Mouse (Mus musculus): ENCODE measurements around the gene Bcl11a. TPM values are rescaled to one million over a fixed set of nuclear protein-coding genes. Genes with fewer than 3 reads are reported as not detected.

Bcl11a gene
- polyA plus RNA-seq, 1 experiment from 2014 or later: 15.0 TPM

DNA sequence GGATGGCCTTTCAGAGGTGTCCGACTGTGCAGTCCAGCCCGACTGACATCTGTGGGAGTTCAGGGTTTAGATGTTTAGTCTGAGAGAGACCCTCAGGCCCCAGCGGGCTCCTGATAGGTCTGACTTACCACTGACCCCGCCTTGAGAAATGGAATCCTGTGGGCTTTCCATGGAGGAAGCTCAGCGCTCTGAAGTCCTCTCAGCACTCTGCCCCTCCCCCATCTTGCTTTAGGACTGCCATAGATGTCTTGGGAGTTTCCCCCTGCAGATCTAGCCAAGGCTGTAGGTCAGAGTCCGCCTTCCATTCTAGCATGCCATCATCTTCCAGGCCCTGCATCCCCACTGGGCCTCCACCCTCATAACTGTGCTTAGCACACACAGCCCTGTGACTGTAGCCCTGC, 131.1 kb downstream of the Bcl11a start:
- H3K9ac ChIP-seq (ENCODE audit: low read length): no peak overlapping the region
- no peak overlapping the region for H3K27ac ChIP-seq (ENCODE audit: low read length)
- H3K36me3 ChIP-seq (ENCODE audit: control insufficient read depth, insufficient read depth): no peaks in the 10 kb centered on the region
- no peak overlapping the region for H3K4me3 ChIP-seq (ENCODE audit: low read length)
- H3K27me3 ChIP-seq (ENCODE audit: control insufficient read depth, insufficient read depth, low read length): no peaks in the 10 kb centered on the region
- H3K4me1 ChIP-seq (ENCODE audit: control insufficient read depth, insufficient read depth, low read length): peaks cover 4% of the 10 kb centered on the region
- H3K4me2 ChIP-seq (ENCODE audit: low read depth, low read length): no peak overlapping the region
- ATAC-seq (replicated peaks; ENCODE audit: extremely low read depth, insufficient read depth, low FRiP score): no peak
- H3K9me3 ChIP-seq (replicated peaks; ENCODE audit: control insufficient read depth, low read length): no peaks in the 10 kb centered on the region
- WGBS: 29% methylated on average over 6 of the region's 6 CpGs

DNA sequence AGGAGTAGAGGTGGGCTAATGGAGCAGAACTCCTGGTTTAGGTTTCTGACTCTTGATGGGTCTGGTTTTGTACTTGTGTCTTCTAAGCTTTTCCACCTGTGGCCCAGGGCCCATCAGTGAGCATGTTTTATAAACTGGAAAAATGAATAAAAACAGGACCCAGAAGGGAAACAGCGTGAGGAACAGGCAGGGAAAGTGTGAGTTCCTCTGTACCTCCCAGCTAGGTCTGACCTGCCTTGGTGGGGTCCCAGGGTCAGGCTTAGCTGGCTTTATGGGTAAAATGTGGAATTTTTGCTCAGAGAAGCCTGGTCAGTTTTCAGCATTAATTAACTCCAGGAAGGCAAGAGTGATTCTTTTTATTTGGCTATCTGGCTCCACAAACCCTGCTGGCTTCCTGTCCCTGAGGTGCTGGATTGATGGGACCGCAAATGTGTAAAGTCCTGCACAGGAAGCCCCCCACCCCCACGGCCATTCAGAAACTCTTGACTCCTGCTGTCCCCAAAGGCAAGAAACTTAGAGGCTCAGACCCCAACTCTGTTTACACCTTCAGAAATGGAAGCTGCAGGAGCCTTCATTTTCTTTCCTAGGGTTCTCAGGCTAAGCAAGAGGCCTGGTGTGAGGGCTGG, 136.8 kb downstream of the Bcl11a start:
- Histone ChIP-seq H3K9ac (ENCODE audit: low read length) (no peak overlapping the region), H3K9me3 (replicated peaks; ENCODE audit: control insufficient read depth, low read length) (no peaks in the 10 kb centered on the region), H3K4me3 (ENCODE audit: low read length) (no peak overlapping the region), H3K27ac (ENCODE audit: low read length) (no peak overlapping the region), H3K36me3 (ENCODE audit: control insufficient read depth, insufficient read depth) (no peaks in the 10 kb centered on the region), H3K27me3 (ENCODE audit: control insufficient read depth, insufficient read depth, low read length) (no peaks in the 10 kb centered on the region), H3K4me2 (ENCODE audit: low read depth, low read length) (no peak overlapping the region), H3K4me1 (ENCODE audit: control insufficient read depth, insufficient read depth, low read length) (no peaks in the 10 kb centered on the region; the same call in 1 of the 2 replicates)
- WGBS: 63% methylated on average over 3 of the region's 3 CpGs
- no peak for ATAC-seq (replicated peaks; ENCODE audit: extremely low read depth, insufficient read depth, low FRiP score)

DNA sequence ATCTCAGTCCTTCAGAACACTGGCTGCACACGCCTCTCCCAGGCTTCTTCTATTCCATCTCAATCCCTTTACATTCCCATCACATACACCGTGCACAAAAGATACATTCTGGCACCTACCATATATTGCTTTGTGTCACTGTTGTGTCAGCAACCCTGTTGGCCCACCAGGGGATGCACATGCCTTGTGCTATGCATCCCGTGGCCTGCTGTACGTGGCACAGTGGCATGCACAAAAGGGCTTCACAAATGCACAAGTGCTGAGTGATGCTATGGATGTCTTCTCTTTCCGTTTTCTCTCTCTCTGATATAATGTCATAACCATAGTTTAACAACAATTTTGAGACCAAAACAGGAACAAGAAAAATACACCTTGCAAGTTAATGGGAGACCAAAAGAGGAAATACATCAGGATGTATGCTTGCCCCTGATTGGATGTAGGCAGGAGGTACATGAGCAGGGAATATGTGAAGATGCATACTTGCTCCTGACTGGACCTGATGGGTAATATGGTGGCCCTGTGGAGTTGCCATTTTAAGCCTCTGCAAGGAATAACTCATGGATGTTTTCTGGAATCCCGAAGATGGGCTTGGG, 140.0 kb downstream of the Bcl11a start:
- H3K27ac ChIP-seq (ENCODE audit: low read length): no peak overlapping the region
- no peaks in the 10 kb centered on the region for H3K9me3 ChIP-seq (replicated peaks; ENCODE audit: control insufficient read depth, low read length)
- 88% methylated on average over 6 of the region's 6 CpGs for WGBS
- H3K36me3 ChIP-seq (ENCODE audit: control insufficient read depth, insufficient read depth): no peaks in the 10 kb centered on the region
- H3K4me1 ChIP-seq (ENCODE audit: control insufficient read depth, insufficient read depth, low read length): no peaks in the 10 kb centered on the region; the same call in 1 of the 2 replicates
- H3K4me2 ChIP-seq (ENCODE audit: low read depth, low read length): no peak overlapping the region
- no peaks in the 10 kb centered on the region for H3K27me3 ChIP-seq (ENCODE audit: control insufficient read depth, insufficient read depth, low read length)
- no peak overlapping the region for H3K4me3 ChIP-seq (ENCODE audit: low read length)
- no peak overlapping the region for H3K9ac ChIP-seq (ENCODE audit: low read length)
- ATAC-seq (replicated peaks; ENCODE audit: extremely low read depth, insufficient read depth, low FRiP score): no peak

GRCm38 (mm10) chr11:24221601-24222307, 143.9 kb downstream of the Bcl11a start:
- Histone ChIP-seq H3K9ac (ENCODE audit: low read length) (no peak overlapping the region), H3K27ac (ENCODE audit: low read length) (no peak overlapping the region), H3K4me1 (ENCODE audit: control insufficient read depth, insufficient read depth, low read length) (no peaks in the 10 kb centered on the region), H3K4me3 (ENCODE audit: low read length) (no peak overlapping the region), H3K27me3 (ENCODE audit: control insufficient read depth, insufficient read depth, low read length) (no peaks in the 10 kb centered on the region), H3K9me3 (replicated peaks; ENCODE audit: control insufficient read depth, low read length) (no peaks in the 10 kb centered on the region), H3K36me3 (ENCODE audit: control insufficient read depth, insufficient read depth) (no peaks in the 10 kb centered on the region), H3K4me2 (ENCODE audit: low read depth, low read length) (no peak overlapping the region)
- no peak for ATAC-seq (replicated peaks; ENCODE audit: extremely low read depth, insufficient read depth, low FRiP score)
- 63% methylated on average over 4 of the region's 4 CpGs for WGBS

Other genes with a start within 250 kb of the Bcl11a start
- gene Papolg, start 182.8 kb upstream of the Bcl11a start, polyA plus RNA-seq (2015; fragmentation: Nextera tagmentation; extraction: Ambion mirVana): 9.1 and 9.5 TPM in 2 replicates
- not detected in 2 replicates for gene A830031A19Rik, start 3.0 kb upstream of the Bcl11a start, polyA plus RNA-seq (2015; fragmentation: Nextera tagmentation; extraction: Ambion mirVana)